Mouse (Mus musculus): ENCODE measurements around the gene Zan. TPM values are rescaled to one million over a fixed set of nuclear protein-coding genes. Genes with fewer than 3 reads are reported as not detected.
A peak's percentile ranks its signal among the peaks of the same experiment; 100 is the strongest.

Gene Zan
- polyA plus RNA-seq, 1 experiment from 2014 or later: 0.09 TPM

- Histone ChIP-seq H3K4me1 (no peaks in the 10 kb centered on the region), H3K9me3 (no peaks in the 10 kb centered on the region), H3K36me3 (replicated peaks) (no peaks in the 10 kb centered on the region), H3K27ac (no peak overlapping the region), H3K9ac (no peak overlapping the region), H3K27me3 (peaks cover 2% of the 10 kb centered on the region; the same call in 1 of the 2 replicates), H3K4me2 (no peak overlapping the region), H3K4me3 (replicated peaks) (no peak overlapping the region)
- ATAC-seq (ENCODE audit: low FRiP score): no peak
- 69% methylated on average over 4 of the region's 4 CpGs for WGBS
Observed at GRCm38 (mm10) chr5:137491559-137491958, 14.7 kb upstream of the Zan start.

GRCm38 (mm10) chr5:137487616-137488015, 10.8 kb upstream of the Zan start:
- Histone ChIP-seq H3K36me3 (replicated peaks) (no peaks in the 10 kb centered on the region), H3K9ac (no peak overlapping the region), H3K27ac (no peak overlapping the region), H3K4me1 (peaks cover 13% of the 10 kb centered on the region), H3K4me2 (no peak overlapping the region), H3K27me3 (peaks cover 16% of the 10 kb centered on the region; the same call in 1 of the 2 replicates), H3K9me3 (no peaks in the 10 kb centered on the region), H3K4me3 (replicated peaks) (no peak overlapping the region)
- no peak for ATAC-seq (ENCODE audit: low FRiP score)
- 89% methylated on average over 7 of the region's 7 CpGs for WGBS

- peak overlapping the region; percentile 44; the same call in 1 of the 2 replicates for H3K9ac ChIP-seq
- 2% methylated on average over 17 of the region's 17 CpGs for WGBS
- H3K4me2 ChIP-seq: peak overlapping the region; percentile 61
- peaks cover 18% of the 10 kb centered on the region; the same call in 1 of the 2 replicates for H3K27me3 ChIP-seq
- H3K27ac ChIP-seq: no peak overlapping the region
- H3K4me1 ChIP-seq: peaks cover 20% of the 10 kb centered on the region
- no peak for ATAC-seq (ENCODE audit: low FRiP score)
- no peaks in the 10 kb centered on the region for H3K36me3 ChIP-seq (replicated peaks)
- H3K4me3 ChIP-seq (replicated peaks): peak overlapping the region; percentile 34
- no peaks in the 10 kb centered on the region for H3K9me3 ChIP-seq
Observed at GRCm38 (mm10) chr5:137485851-137486155, 8.9 kb upstream of the Zan start.

GRCm38 (mm10) chr5:137485071-137485850, 8.4 kb upstream of the Zan start:
- peaks cover 18% of the 10 kb centered on the region; the same call in 1 of the 2 replicates for H3K27me3 ChIP-seq
- H3K4me1 ChIP-seq: peaks cover 20% of the 10 kb centered on the region
- peak overlapping the region; percentile 61 for H3K4me2 ChIP-seq
- H3K36me3 ChIP-seq (replicated peaks): no peaks in the 10 kb centered on the region
- H3K9ac ChIP-seq: peak overlapping the region; percentile 44
- WGBS: 3% methylated on average over 30 of the region's 30 CpGs
- ATAC-seq (ENCODE audit: low FRiP score): no peak
- H3K4me3 ChIP-seq (replicated peaks): peak overlapping the region; percentile 34
- H3K27ac ChIP-seq: no peak overlapping the region
- H3K9me3 ChIP-seq: no peaks in the 10 kb centered on the region

GRCm38 (mm10) chr5:137481897-137482296, 5.0 kb upstream of the Zan start:
- Histone ChIP-seq H3K36me3 (replicated peaks) (no peaks in the 10 kb centered on the region), H3K4me1 (peaks cover 20% of the 10 kb centered on the region), H3K4me3 (replicated peaks) (no peak overlapping the region), H3K9me3 (no peaks in the 10 kb centered on the region), H3K4me2 (no peak overlapping the region), H3K27ac (no peak overlapping the region), H3K9ac (no peak overlapping the region), H3K27me3 (peaks cover 18% of the 10 kb centered on the region; the same call in 1 of the 2 replicates)
- 14% methylated on average over 8 of the region's 8 CpGs for WGBS
- ATAC-seq (ENCODE audit: low FRiP score): no peak

- H3K9ac ChIP-seq: no peak overlapping the region
- H3K4me3 ChIP-seq (replicated peaks): no peak overlapping the region
- H3K4me1 ChIP-seq: peaks cover 20% of the 10 kb centered on the region
- ATAC-seq (ENCODE audit: low FRiP score): no peak
- H3K27me3 ChIP-seq: peaks cover 13% of the 10 kb centered on the region; the same call in 1 of the 2 replicates
- H3K4me2 ChIP-seq: no peak overlapping the region
- no peaks in the 10 kb centered on the region for H3K36me3 ChIP-seq (replicated peaks)
- H3K27ac ChIP-seq: no peak overlapping the region
- no peaks in the 10 kb centered on the region for H3K9me3 ChIP-seq
Observed at GRCm38 (mm10) chr5:137481138-137481537, 4.3 kb upstream of the Zan start.

GRCm38 (mm10) chr5:137474351-137474750, 2.5 kb downstream of the Zan start:
- ATAC-seq (ENCODE audit: low FRiP score): no peak
- Histone ChIP-seq H3K4me3 (replicated peaks) (no peak overlapping the region), H3K4me2 (no peak overlapping the region), H3K27me3 (no peaks in the 10 kb centered on the region), H3K27ac (no peak overlapping the region), H3K4me1 (no peaks in the 10 kb centered on the region), H3K9me3 (no peaks in the 10 kb centered on the region), H3K9ac (no peak overlapping the region), H3K36me3 (replicated peaks) (no peaks in the 10 kb centered on the region)
- WGBS: 18% methylated on average over 2 of the region's 2 CpGs

GRCm38 (mm10) chr5:137472252-137472904, 4.5 kb downstream of the Zan start:
- H3K9me3 ChIP-seq: no peaks in the 10 kb centered on the region
- no peak overlapping the region for H3K27ac ChIP-seq
- H3K4me1 ChIP-seq: no peaks in the 10 kb centered on the region
- no peak overlapping the region for H3K9ac ChIP-seq
- 67% methylated on average over 5 of the region's 5 CpGs for WGBS
- no peak overlapping the region for H3K4me3 ChIP-seq (replicated peaks)
- H3K27me3 ChIP-seq: no peaks in the 10 kb centered on the region
- H3K36me3 ChIP-seq (replicated peaks): no peaks in the 10 kb centered on the region
- H3K4me2 ChIP-seq: no peak overlapping the region
- no peak for ATAC-seq (ENCODE audit: low FRiP score)

- Histone ChIP-seq H3K36me3 (replicated peaks) (no peaks in the 10 kb centered on the region), H3K4me3 (replicated peaks) (no peak overlapping the region), H3K27ac (no peak overlapping the region), H3K9ac (no peak overlapping the region), H3K27me3 (no peaks in the 10 kb centered on the region), H3K4me2 (no peak overlapping the region), H3K9me3 (no peaks in the 10 kb centered on the region), H3K4me1 (no peaks in the 10 kb centered on the region)
- WGBS: 94% methylated on average over 6 of the region's 6 CpGs
- ATAC-seq (ENCODE audit: low FRiP score): no peak
Observed at GRCm38 (mm10) chr5:137466946-137467345, 9.9 kb downstream of the Zan start.

- Histone ChIP-seq H3K4me3 (replicated peaks) (no peak overlapping the region), H3K4me2 (no peak overlapping the region), H3K9me3 (no peaks in the 10 kb centered on the region), H3K27ac (no peak overlapping the region), H3K9ac (no peak overlapping the region), H3K27me3 (no peaks in the 10 kb centered on the region), H3K4me1 (no peaks in the 10 kb centered on the region), H3K36me3 (replicated peaks) (no peaks in the 10 kb centered on the region)
- 66% methylated on average over 3 of the region's 3 CpGs for WGBS
- ATAC-seq (ENCODE audit: low FRiP score): no peak
Observed at GRCm38 (mm10) chr5:137465049-137465448, 11.8 kb downstream of the Zan start.

GRCm38 (mm10) chr5:137455866-137456591, 20.8 kb downstream of the Zan start:
- no peak overlapping the region for H3K27ac ChIP-seq
- H3K4me3 ChIP-seq (replicated peaks): no peak overlapping the region
- H3K27me3 ChIP-seq: no peaks in the 10 kb centered on the region
- H3K4me2 ChIP-seq: no peak overlapping the region
- no peaks in the 10 kb centered on the region for H3K9me3 ChIP-seq
- no peaks in the 10 kb centered on the region for H3K4me1 ChIP-seq
- ATAC-seq (ENCODE audit: low FRiP score): no peak
- 71% methylated on average over 7 of the region's 7 CpGs for WGBS
- H3K9ac ChIP-seq: no peak overlapping the region
- no peaks in the 10 kb centered on the region for H3K36me3 ChIP-seq (replicated peaks)

GRCm38 (mm10) chr5:137455206-137455605, 21.7 kb downstream of the Zan start:
- no peak overlapping the region for H3K9ac ChIP-seq
- H3K36me3 ChIP-seq (replicated peaks): no peaks in the 10 kb centered on the region
- H3K4me2 ChIP-seq: no peak overlapping the region
- ATAC-seq (ENCODE audit: low FRiP score): no peak
- H3K27me3 ChIP-seq: no peaks in the 10 kb centered on the region
- H3K9me3 ChIP-seq: no peaks in the 10 kb centered on the region
- no peak overlapping the region for H3K4me3 ChIP-seq (replicated peaks)
- 85% methylated on average over 6 of the region's 6 CpGs for WGBS
- no peak overlapping the region for H3K27ac ChIP-seq
- H3K4me1 ChIP-seq: no peaks in the 10 kb centered on the region

Measured in forebrain, embryonic 12.5 days (tissue).